Mouse (Mus musculus) embryonic fibroblast, embryonic 13.5 days (primary cell): ENCODE results near the gene Cyp11a1.

Source experiments
- CTCF ChIP-seq: IDR thresholded peaks from 2 replicates; pipeline ENCODE4 v1.5.1; 2011; ENCODE audit warnings: mild to moderate bottlenecking, control low read depth, low read length, moderate library complexity, borderline replicate concordance; ENCODE audit not compliant: insufficient read depth
- POLR2A ChIP-seq: IDR thresholded peaks from 2 replicates; pipeline ENCODE4 v1.6.1; 2011; ENCODE audit warnings: low read depth, mild to moderate bottlenecking, control low read depth, low read length, moderate library complexity

GRCm38 (mm10) chr9:58012486-58012885, 6.3 kb downstream of the Cyp11a1 start:
- TF ChIP-seq CTCF (no peak), POLR2A (no peak)
